Mouse (Mus musculus) embryonic facial prominence, embryonic 13.5 days (tissue): ENCODE data around the gene Cnga2. TPM values are rescaled to one million over a fixed set of nuclear protein-coding genes. Genes with fewer than 3 reads are reported as not detected.

Experiments
- ATAC-seq: fragments of 200-750 bp; cut with Nextera tagmentation; 2 replicates; pipeline ENCODE4 v1.8.0; 2017; ENCODE audit warnings: low read depth; ENCODE audit not compliant: insufficient number of reproducible peaks, insufficient read depth, low FRiP score, low TSS enrichment
- H3K27ac ChIP-seq: fragments of 300-500 bp; sonication (generic); 2 replicates; pipeline ENCODE4 v1.5.1; 2015; ENCODE audit warnings: moderate library complexity, mild to moderate bottlenecking, inconsistent platforms
- H3K27me3 ChIP-seq: fragments of 300-500 bp; sonication (generic); 2 replicates; pipeline ENCODE4 v1.6.1; 2015; ENCODE audit warnings: mild to moderate bottlenecking, inconsistent platforms
- H3K36me3 ChIP-seq: fragments of 300-500 bp; sonication (generic); 2 replicates; pipeline ENCODE4 v1.6.1; 2015; ENCODE audit warnings: mild to moderate bottlenecking, inconsistent platforms
- H3K4me1 ChIP-seq: fragments of 300-500 bp; sonication (generic); 2 replicates; pipeline ENCODE4 v1.6.1; 2015; ENCODE audit warnings: inconsistent platforms
- H3K4me2 ChIP-seq: fragments of 300-500 bp; sonication (generic); 2 replicates; pipeline ENCODE4 v1.6.1; 2015; ENCODE audit warnings: moderate library complexity, mild to moderate bottlenecking, inconsistent platforms
- H3K4me3 ChIP-seq: fragments of 300-500 bp; sonication (generic); 2 replicates; pipeline ENCODE4 v1.5.1; 2015; ENCODE audit warnings: mild to moderate bottlenecking, inconsistent platforms
- H3K9ac ChIP-seq: fragments of 300-500 bp; sonication (generic); 2 replicates; pipeline ENCODE4 v1.6.1; 2015; ENCODE audit warnings: mild to moderate bottlenecking, inconsistent platforms
- H3K9me3 ChIP-seq: fragments of 300-500 bp; sonication (generic); 2 replicates; pipeline ENCODE4 v1.6.1; 2016; ENCODE audit warnings: inconsistent platforms
- WGBS: fragments of 180-500 bp; shearing (Covaris S2); methylation state at CpG from one replicate; pipeline ENCODE4 v1.1.7; 2015; ENCODE audit warnings: mixed read lengths; 5-methylcytosine and 5-hydroxymethylcytosine counted together
- polyA plus RNA-seq: library from polyadenylated mRNA; unstranded; fragments of >200 nt; fragmentation: Nextera tagmentation; extraction: Ambion mirVana; gene quantifications from 2 replicates; pipeline ENCODE4 v1.2.1, GENCODE M21; 2015

The Cnga2 gene
- polyA plus RNA-seq, 1 experiment from 2014 or later = 0.66 TPM

- 74% methylated on average over 2 of the region's 2 CpGs for WGBS
- no peaks in the 10 kb centered on the region for H3K4me1 ChIP-seq
- H3K27me3 ChIP-seq = no peaks in the 10 kb centered on the region; the same call in 1 of the 2 replicates
- no peak overlapping the region for H3K9ac ChIP-seq
- H3K4me3 ChIP-seq = no peak overlapping the region
- H3K27ac ChIP-seq = no peak overlapping the region
- no peak overlapping the region for H3K4me2 ChIP-seq
- H3K9me3 ChIP-seq = no peaks in the 10 kb centered on the region
- ATAC-seq = no peak
- no peaks in the 10 kb centered on the region for H3K36me3 ChIP-seq
Measured at GRCm38 (mm10) chrX:71981322-71981721, 10.3 kb upstream of the Cnga2 start.

- Histone ChIP-seq H3K9ac (no peak overlapping the region), H3K4me2 (no peak overlapping the region), H3K36me3 (no peaks in the 10 kb centered on the region), H3K27me3 (no peaks in the 10 kb centered on the region; the same call in 1 of the 2 replicates), H3K4me1 (no peaks in the 10 kb centered on the region), H3K4me3 (no peak overlapping the region), H3K9me3 (no peaks in the 10 kb centered on the region), H3K27ac (no peak overlapping the region)
- WGBS = 74% methylated on average over 2 of the region's 2 CpGs
- no peak for ATAC-seq
Measured at GRCm38 (mm10) chrX:71983205-71983604, 8.4 kb upstream of the Cnga2 start.

- Histone ChIP-seq H3K4me1 (no peaks in the 10 kb centered on the region), H3K36me3 (no peaks in the 10 kb centered on the region)
- WGBS = 94% methylated on average over 1 of the region's 1 CpGs
Measured at GRCm38 (mm10) chrX:71983775-71984174, 7.9 kb upstream of the Cnga2 start.

GRCm38 (mm10) chrX:71995972-71996371, 4.3 kb downstream of the Cnga2 start:
- Histone ChIP-seq H3K27ac (no peak overlapping the region), H3K4me2 (no peak overlapping the region), H3K36me3 (no peaks in the 10 kb centered on the region), H3K9me3 (no peaks in the 10 kb centered on the region), H3K27me3 (peaks cover 12% of the 10 kb centered on the region; the same call in 1 of the 2 replicates), H3K4me3 (no peak overlapping the region), H3K4me1 (no peaks in the 10 kb centered on the region), H3K9ac (no peak overlapping the region)
- WGBS = 56% methylated on average over 1 of the region's 1 CpGs
- no peak for ATAC-seq

More at GRCm38 (mm10) chrX:71983775-71984174, 7.9 kb upstream of the Cnga2 start:
- Histone ChIP-seq H3K27ac (no peak overlapping the region), H3K4me3 (no peak overlapping the region), H3K9ac (no peak overlapping the region), H3K9me3 (no peaks in the 10 kb centered on the region), H3K4me2 (no peak overlapping the region), H3K27me3 (no peaks in the 10 kb centered on the region; the same call in 1 of the 2 replicates)
- no peak for ATAC-seq

GRCm38 (mm10) chrX:72009930-72010329, 18.3 kb downstream of the Cnga2 start:
- Histone ChIP-seq H3K4me2 (no peak overlapping the region), H3K27ac (no peak overlapping the region), H3K9me3 (no peaks in the 10 kb centered on the region), H3K4me3 (no peak overlapping the region), H3K36me3 (no peaks in the 10 kb centered on the region), H3K27me3 (no peaks in the 10 kb centered on the region), H3K4me1 (no peaks in the 10 kb centered on the region), H3K9ac (no peak overlapping the region)
- no peak for ATAC-seq

GRCm38 (mm10) chrX:72012236-72012635, 20.6 kb downstream of the Cnga2 start:
- Histone ChIP-seq H3K27ac (no peak overlapping the region), H3K27me3 (no peaks in the 10 kb centered on the region)
- WGBS = 67% methylated on average over 9 of the region's 9 CpGs

GRCm38 (mm10) chrX:72012804-72013203, 21.2 kb downstream of the Cnga2 start:
- Histone ChIP-seq H3K27me3 (no peaks in the 10 kb centered on the region), H3K9ac (no peak overlapping the region), H3K27ac (no peak overlapping the region), H3K4me2 (no peak overlapping the region), H3K36me3 (no peaks in the 10 kb centered on the region), H3K4me3 (no peak overlapping the region), H3K4me1 (no peaks in the 10 kb centered on the region), H3K9me3 (no peaks in the 10 kb centered on the region)
- ATAC-seq = no peak
- WGBS = 32% methylated on average over 3 of the region's 3 CpGs

More at GRCm38 (mm10) chrX:72012236-72012635, 20.6 kb downstream of the Cnga2 start:
- H3K36me3 ChIP-seq = no peaks in the 10 kb centered on the region
- H3K4me1 ChIP-seq = no peaks in the 10 kb centered on the region
- no peak overlapping the region for H3K4me2 ChIP-seq
- ATAC-seq = no peak
- H3K9ac ChIP-seq = no peak overlapping the region
- no peaks in the 10 kb centered on the region for H3K9me3 ChIP-seq
- H3K4me3 ChIP-seq = no peak overlapping the region

- no peak overlapping the region for H3K4me3 ChIP-seq
- WGBS = 77% methylated on average over 1 of the region's 1 CpGs
- H3K27me3 ChIP-seq = no peaks in the 10 kb centered on the region
- no peak overlapping the region for H3K4me2 ChIP-seq
- no peak overlapping the region for H3K27ac ChIP-seq
- no peaks in the 10 kb centered on the region for H3K4me1 ChIP-seq
- H3K36me3 ChIP-seq = no peaks in the 10 kb centered on the region
- H3K9me3 ChIP-seq = no peaks in the 10 kb centered on the region
- H3K9ac ChIP-seq = no peak overlapping the region
- no peak for ATAC-seq
Measured at GRCm38 (mm10) chrX:72022241-72022640, 30.6 kb downstream of the Cnga2 start.

GRCm38 (mm10) chrX:72022750-72023398, 31.2 kb downstream of the Cnga2 start:
- ATAC-seq = no peak
- no peak overlapping the region for H3K4me2 ChIP-seq

GRCm38 (mm10) chrX:72023542-72023941, 31.9 kb downstream of the Cnga2 start:
- WGBS = 70% methylated on average over 3 of the region's 3 CpGs
- ATAC-seq = no peak
- Histone ChIP-seq H3K36me3 (no peaks in the 10 kb centered on the region), H3K27ac (no peak overlapping the region), H3K4me3 (no peak overlapping the region), H3K4me1 (no peaks in the 10 kb centered on the region), H3K9me3 (no peaks in the 10 kb centered on the region), H3K9ac (no peak overlapping the region), H3K27me3 (no peaks in the 10 kb centered on the region), H3K4me2 (no peak overlapping the region)

More at GRCm38 (mm10) chrX:72022750-72023398, 31.2 kb downstream of the Cnga2 start:
- no peaks in the 10 kb centered on the region for H3K9me3 ChIP-seq
- WGBS = 43% methylated on average over 10 of the region's 10 CpGs
- H3K27ac ChIP-seq = no peak overlapping the region
- no peaks in the 10 kb centered on the region for H3K27me3 ChIP-seq
- no peak overlapping the region for H3K4me3 ChIP-seq
- H3K4me1 ChIP-seq = no peaks in the 10 kb centered on the region
- no peak overlapping the region for H3K9ac ChIP-seq
- H3K36me3 ChIP-seq = no peaks in the 10 kb centered on the region

- no peaks in the 10 kb centered on the region for H3K36me3 ChIP-seq
- WGBS = 61% methylated on average over 3 of the region's 3 CpGs
- H3K4me2 ChIP-seq = no peak overlapping the region
- H3K27ac ChIP-seq = no peak overlapping the region
- no peaks in the 10 kb centered on the region for H3K27me3 ChIP-seq
- H3K4me1 ChIP-seq = no peaks in the 10 kb centered on the region
- no peak for ATAC-seq
- no peak overlapping the region for H3K4me3 ChIP-seq
- H3K9ac ChIP-seq = no peak overlapping the region
- no peaks in the 10 kb centered on the region for H3K9me3 ChIP-seq
Measured at GRCm38 (mm10) chrX:72044056-72044455, 52.4 kb downstream of the Cnga2 start.

GRCm38 (mm10) chrX:72047918-72048317, 56.3 kb downstream of the Cnga2 start:
- 73% methylated on average over 2 of the region's 2 CpGs for WGBS
- Histone ChIP-seq H3K4me1 (no peaks in the 10 kb centered on the region), H3K4me3 (no peak overlapping the region), H3K27me3 (no peaks in the 10 kb centered on the region), H3K9ac (no peak overlapping the region), H3K36me3 (no peaks in the 10 kb centered on the region), H3K4me2 (no peak overlapping the region), H3K9me3 (no peaks in the 10 kb centered on the region), H3K27ac (no peak overlapping the region)
- no peak for ATAC-seq
